Mouse (Mus musculus) lung, embryonic 16.5 days (tissue): ENCODE data around the gene Trim31. TPM values are rescaled to one million over a fixed set of nuclear protein-coding genes. Genes with fewer than 3 reads are reported as not detected.

Experiments used
- ATAC-seq: fragments of 200-750 bp; cut with Nextera tagmentation; 2 replicates; pipeline ENCODE4 v1.8.0; 2017; ENCODE audit warnings: low read depth, mild to moderate bottlenecking, moderate library complexity
- H3K27ac ChIP-seq: fragments of 300-500 bp; sonication (generic); 2 replicates; pipeline ENCODE4 v1.5.1; 2014; ENCODE audit warnings: mild to moderate bottlenecking, control low read depth, low read length
- H3K27me3 ChIP-seq: fragments of 300-500 bp; sonication (generic); 2 replicates; pipeline ENCODE4 v1.6.1; 2014; ENCODE audit warnings: low read depth, low read length, mixed read lengths; ENCODE audit not compliant: control insufficient read depth, insufficient read depth
- H3K36me3 ChIP-seq: fragments of 300-500 bp; sonication (generic); 2 replicates; pipeline ENCODE4 v1.6.1; 2014; ENCODE audit warnings: low read length; ENCODE audit not compliant: control insufficient read depth, insufficient read depth
- H3K4me1 ChIP-seq: fragments of 300-500 bp; sonication (generic); replicated peaks from 2 replicates; pipeline ENCODE4 v1.6.1; 2014; ENCODE audit warnings: low read length, mixed read lengths; ENCODE audit not compliant: control insufficient read depth, insufficient read depth
- H3K4me2 ChIP-seq: fragments of 300-500 bp; sonication (generic); 2 replicates; pipeline ENCODE4 v1.6.1; 2014; ENCODE audit warnings: low read depth, low read length, control low read depth
- H3K4me3 ChIP-seq: fragments of 300-500 bp; sonication (generic); 2 replicates; pipeline ENCODE4 v1.5.1; 2014; ENCODE audit warnings: mild to moderate bottlenecking, low read length, control low read depth
- H3K9ac ChIP-seq: fragments of 300-500 bp; sonication (generic); 2 replicates; pipeline ENCODE4 v1.6.1; 2014; ENCODE audit warnings: low read length, control low read depth
- H3K9me3 ChIP-seq: fragments of 300-500 bp; sonication (generic); 2 replicates; pipeline ENCODE4 v1.6.1; 2016; ENCODE audit warnings: low read length; ENCODE audit not compliant: control insufficient read depth
- WGBS: fragments of 180-500 bp; shearing (Covaris S2); extraction: QIAGEN DNeasy Blood & Tissue Kit; methylation state at CpG from one replicate; pipeline ENCODE4 v1.1.7; 2014; 5-methylcytosine and 5-hydroxymethylcytosine counted together
- polyA plus RNA-seq: library from polyadenylated mRNA; unstranded; fragments of >200 nt; fragmentation: Nextera tagmentation; extraction: Ambion mirVana; gene quantifications from 2 replicates; pipeline ENCODE4 v1.2.1, GENCODE M21; 2015

Gene Trim31
- polyA plus RNA-seq, 1 experiment from 2014 or later, result not detected

DNA sequence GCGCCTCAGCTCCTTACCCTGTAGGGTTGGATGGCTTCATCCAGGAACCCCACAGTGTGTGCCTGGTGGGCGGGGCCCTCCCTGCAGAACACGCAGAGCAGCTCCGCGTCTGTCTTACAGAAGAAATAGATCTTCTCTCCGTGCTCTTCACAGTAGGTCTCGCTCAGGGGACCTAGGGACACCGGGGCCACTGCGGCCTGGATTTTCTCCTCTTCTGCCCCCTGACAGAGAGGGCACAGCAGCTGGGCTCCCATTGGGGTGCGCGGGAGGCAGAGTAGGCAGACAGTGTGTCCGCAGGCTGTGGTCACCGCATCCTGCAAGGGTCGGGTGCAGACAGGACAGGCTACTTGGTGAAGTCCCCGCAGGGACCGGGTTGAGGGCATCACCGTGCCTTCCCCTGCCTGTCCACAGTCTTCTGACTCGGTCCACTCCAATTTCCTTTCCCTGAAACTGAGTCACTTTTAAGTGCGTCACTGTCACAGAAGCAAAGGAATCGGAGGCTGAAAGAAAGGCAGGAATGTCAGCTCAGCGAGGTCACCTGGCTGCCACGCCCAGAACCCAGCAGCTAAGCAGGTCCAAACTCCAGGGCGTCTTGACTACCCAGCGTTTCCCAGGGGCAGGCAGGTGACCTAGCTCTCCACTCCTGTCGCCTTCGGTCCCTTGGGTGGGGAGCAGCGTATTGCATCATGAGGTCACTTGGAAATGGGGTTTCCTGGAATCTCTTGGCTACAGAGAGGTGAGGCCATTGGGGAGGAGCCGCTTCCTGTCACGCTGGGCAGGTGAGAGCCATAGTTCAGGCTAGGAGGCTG is 31.0 kb upstream of the Trim31 start, which contains the start of gene Trim15:
Trim15 (minus strand) TSS at position 492 of the 809 bp plus-strand sequence.
- ATAC-seq, result no peak; the same call in 1 of the 2 replicates
- Histone ChIP-seq H3K4me2 (peak within 1 kb of the TSS; percentile 43), H3K27me3 (peaks cover 26% of the 10 kb centered on the region), H3K36me3 (no peaks in the 10 kb centered on the region), H3K4me1 (0 out of 2 replicates have a peak, but pooled peaks cover 2% of the 10 kb centered on the region), H3K4me3 (peak within 1 kb of the TSS; percentile 9), H3K9me3 (no peaks in the 10 kb centered on the region), H3K27ac (no peak within 1 kb of the TSS), H3K9ac (no peak within 1 kb of the TSS)
- WGBS, result 8% methylated on average over 29 of the region's 29 CpGs

DNA sequence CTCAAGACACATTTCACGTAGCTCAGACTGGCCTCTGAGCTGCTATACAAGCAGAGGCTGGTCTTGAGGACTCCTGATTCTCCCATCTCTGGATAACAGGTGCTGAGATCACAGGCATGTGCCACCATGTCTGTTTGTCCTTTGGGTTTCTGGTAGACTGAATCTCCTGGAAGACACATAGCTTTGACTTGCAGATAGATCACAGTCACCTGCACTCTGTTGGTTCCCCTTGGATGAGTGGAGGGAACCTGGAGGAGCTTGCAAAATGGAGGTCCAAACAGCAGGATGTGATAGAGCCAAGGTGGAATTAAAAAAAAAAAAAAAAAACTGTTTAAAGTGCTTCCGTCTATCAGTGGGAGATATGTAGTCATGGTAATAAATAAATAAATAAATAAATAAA is 29.1 kb upstream of the Trim31 start:
- H3K9ac ChIP-seq, result no peak overlapping the region
- H3K4me1 ChIP-seq, result 0 out of 2 replicates have a peak, but pooled peaks cover 2% of the 10 kb centered on the region
- H3K36me3 ChIP-seq, result no peaks in the 10 kb centered on the region
- H3K27me3 ChIP-seq, result peaks cover 26% of the 10 kb centered on the region
- H3K27ac ChIP-seq, result no peak overlapping the region
- H3K4me3 ChIP-seq, result no peak overlapping the region
- ATAC-seq, result no peak
- 65% methylated on average over 2 of the region's 2 CpGs for WGBS
- no peak overlapping the region for H3K4me2 ChIP-seq
- no peaks in the 10 kb centered on the region for H3K9me3 ChIP-seq

DNA sequence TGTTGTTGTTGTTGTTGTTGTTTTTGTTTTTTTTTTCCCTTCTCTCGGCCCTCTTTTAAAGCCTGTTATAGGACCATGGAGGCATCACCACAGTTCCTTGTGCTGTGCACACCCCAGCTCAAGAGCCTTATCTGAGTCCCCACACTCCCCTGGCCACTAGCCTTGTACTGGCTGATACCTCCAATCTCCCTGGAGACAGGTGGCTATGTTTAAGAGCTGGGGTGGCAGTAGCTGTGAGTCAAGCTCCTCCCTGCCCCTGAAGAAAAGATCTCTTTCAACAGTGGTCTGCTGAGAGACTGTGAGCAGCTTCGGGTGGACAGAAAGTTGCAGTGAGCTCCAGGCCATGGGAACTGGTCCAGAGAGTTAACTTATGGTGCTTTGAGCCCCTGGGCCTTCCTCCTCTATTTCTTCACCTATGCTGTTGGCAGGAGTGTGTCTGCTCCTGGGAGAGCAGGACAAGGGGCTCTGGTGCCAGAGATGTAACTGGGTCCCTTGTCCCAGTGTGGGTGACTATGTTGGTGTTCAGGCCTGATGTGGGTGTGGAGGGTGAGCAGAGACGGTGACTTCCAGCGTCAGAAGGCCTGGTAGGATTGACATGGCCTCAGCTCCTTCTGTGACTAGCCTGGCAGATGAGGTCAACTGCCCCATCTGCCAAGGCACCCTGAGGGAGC is 28.5 kb upstream of the Trim31 start, which contains the start of gene Trim10:
Trim10 (plus strand) TSS at position 291 of the 671 bp plus-strand sequence.
- no peak within 1 kb of the TSS; the same call in 1 of the 2 replicates for H3K4me3 ChIP-seq
- H3K9me3 ChIP-seq, result no peaks in the 10 kb centered on the region
- H3K4me2 ChIP-seq, result peak within 1 kb of the TSS; percentile 22; the same call in 1 of the 2 replicates
- H3K27ac ChIP-seq, result no peak within 1 kb of the TSS
- H3K9ac ChIP-seq, result peak within 1 kb of the TSS; percentile 39; the same call in 1 of the 2 replicates
- H3K36me3 ChIP-seq, result no peaks in the 10 kb centered on the region
- no peak for ATAC-seq
- 0 out of 2 replicates have a peak, but pooled peaks cover 2% of the 10 kb centered on the region for H3K4me1 ChIP-seq
- 67% methylated on average over 4 of the region's 4 CpGs for WGBS
- H3K27me3 ChIP-seq, result peaks cover 26% of the 10 kb centered on the region

DNA sequence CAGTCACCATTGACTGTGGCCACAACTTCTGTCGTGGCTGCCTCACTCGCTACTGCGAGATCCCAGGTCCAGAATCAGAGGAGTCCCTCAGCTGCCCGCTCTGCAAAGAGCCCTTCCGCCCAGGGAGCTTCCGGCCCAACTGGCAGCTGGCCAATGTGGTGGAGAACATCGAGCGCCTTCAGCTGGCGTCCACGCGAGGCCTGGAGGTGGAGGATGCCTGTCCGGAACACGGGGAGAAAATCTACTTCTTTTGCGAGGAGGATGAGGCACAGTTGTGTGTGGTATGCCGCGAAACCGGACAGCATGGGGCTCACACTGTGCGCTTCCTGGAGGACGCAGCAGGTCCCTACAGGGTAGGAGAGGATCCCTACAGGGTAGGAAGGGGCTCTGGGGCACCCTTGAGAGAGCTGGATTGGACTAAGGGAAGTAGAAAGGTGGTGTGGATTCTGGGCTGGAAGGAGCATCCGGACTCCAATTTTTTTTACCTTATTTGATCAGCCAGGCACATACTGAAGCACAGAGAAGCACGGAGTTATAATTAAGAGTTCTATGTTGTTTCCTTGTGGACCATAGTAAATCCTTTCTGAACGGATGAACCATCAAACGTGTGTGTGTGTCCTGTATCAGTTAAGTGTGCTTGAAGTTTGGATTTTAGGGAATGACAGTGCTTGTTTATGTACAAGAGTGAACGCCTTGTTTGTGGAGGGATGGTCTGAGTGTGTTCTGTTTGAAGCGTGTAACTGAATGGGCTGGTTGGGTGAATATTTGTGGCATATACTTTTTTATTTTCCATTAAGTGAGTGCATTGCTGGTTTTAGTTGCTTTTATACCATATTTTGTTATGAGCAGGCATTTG is 27.7 kb upstream of the Trim31 start:
- H3K9me3 ChIP-seq, result no peaks in the 10 kb centered on the region
- peaks cover 21% of the 10 kb centered on the region for H3K27me3 ChIP-seq
- ATAC-seq, result no peak
- peak overlapping the region; percentile 22; the same call in 1 of the 2 replicates for H3K4me2 ChIP-seq
- no peaks in the 10 kb centered on the region for H3K36me3 ChIP-seq
- H3K4me1 ChIP-seq, result peaks cover 2% of the 10 kb centered on the region; the same call in 1 of the 2 replicates
- H3K27ac ChIP-seq, result no peak overlapping the region
- no peak overlapping the region for H3K4me3 ChIP-seq
- peak overlapping the region; percentile 39; the same call in 1 of the 2 replicates for H3K9ac ChIP-seq
- WGBS, result 56% methylated on average over 25 of the region's 25 CpGs

DNA sequence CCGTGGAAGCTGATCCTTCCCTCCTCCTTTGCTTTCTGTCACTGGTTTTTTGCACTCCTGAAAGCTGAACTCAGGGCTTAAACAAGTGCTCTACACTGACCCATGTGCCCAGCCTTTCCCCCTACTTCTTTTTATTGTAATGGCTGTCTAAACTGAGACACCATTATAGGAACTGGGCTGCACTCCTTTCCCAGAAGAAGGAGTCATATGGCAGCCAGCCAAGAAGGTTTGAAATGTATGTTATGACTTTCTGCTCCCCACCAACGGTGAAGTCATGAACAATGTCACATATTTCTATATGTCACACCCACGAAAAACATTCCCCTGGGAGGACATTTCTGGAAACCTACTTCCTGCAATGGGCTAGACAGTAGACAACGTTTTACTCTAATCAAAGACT is 23.3 kb upstream of the Trim31 start:
- Histone ChIP-seq H3K9me3 (no peaks in the 10 kb centered on the region), H3K4me1 (no peaks in the 10 kb centered on the region; the same call in 1 of the 2 replicates), H3K4me3 (no peak overlapping the region), H3K27ac (no peak overlapping the region), H3K36me3 (no peaks in the 10 kb centered on the region), H3K27me3 (no peaks in the 10 kb centered on the region), H3K4me2 (no peak overlapping the region), H3K9ac (no peak overlapping the region)
- 27% methylated on average over 4 of the region's 4 CpGs for WGBS
- ATAC-seq, result no peak

DNA sequence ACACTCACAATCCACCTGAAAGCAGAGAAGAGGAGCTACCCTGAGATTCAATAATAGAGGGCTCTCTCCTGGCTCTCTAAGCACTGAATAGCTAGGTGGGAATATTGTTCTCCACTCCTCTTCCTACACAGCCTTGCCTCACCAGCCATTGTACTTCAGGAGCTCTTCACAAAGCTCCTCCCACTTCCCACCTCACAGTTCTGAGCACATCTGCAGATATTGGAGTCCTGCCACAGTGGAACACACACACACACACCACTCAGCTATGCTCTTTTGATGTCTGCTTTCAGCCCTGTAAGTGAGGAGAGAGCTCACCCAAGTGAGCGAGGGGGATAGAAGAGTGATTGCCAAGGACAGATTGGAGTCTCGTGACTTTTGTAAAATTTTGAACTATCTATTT is 14.6 kb upstream of the Trim31 start:
- no peak overlapping the region for H3K4me3 ChIP-seq
- no peak overlapping the region for H3K9ac ChIP-seq
- no peak overlapping the region for H3K27ac ChIP-seq
- peak; percentile 67; the same call in 1 of the 2 replicates for ATAC-seq
- no peaks in the 10 kb centered on the region for H3K9me3 ChIP-seq
- WGBS, result 21% methylated on average over 2 of the region's 2 CpGs
- no peak overlapping the region for H3K4me2 ChIP-seq
- no peaks in the 10 kb centered on the region for H3K36me3 ChIP-seq
- no peaks in the 10 kb centered on the region for H3K27me3 ChIP-seq
- no peaks in the 10 kb centered on the region for H3K4me1 ChIP-seq

DNA sequence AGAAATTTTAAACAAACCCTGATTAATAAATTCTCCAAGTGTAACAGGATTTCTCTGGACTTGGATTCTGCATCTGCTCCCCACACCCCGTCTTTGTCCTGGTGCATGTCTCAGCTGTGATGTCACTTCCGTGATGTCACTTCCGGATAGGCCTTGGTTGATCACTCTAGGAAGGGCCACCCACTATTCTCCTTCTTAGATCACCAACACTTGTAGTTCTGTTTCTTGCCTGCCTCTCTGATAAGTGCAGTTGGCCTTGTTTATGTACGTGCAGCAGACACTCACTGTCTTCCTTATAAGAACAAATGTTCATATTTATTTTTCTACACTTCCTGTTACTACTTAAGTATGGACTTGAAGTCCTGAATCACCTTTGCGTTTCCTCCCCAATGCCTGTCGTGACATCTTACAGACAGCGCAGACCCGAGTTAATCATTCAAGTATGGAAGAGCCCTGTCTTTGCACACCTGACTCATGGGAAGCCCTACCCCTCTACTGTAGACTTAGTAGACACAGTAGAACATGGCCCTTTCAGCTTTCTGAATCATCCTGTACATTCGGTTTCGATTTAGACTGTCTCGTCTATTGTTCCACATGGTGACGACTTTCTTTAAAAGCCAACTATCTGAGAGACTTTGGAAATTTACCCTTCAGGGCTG is 12.7 kb upstream of the Trim31 start:
- 83% methylated on average over 12 of the region's 12 CpGs for WGBS
- no peak overlapping the region for H3K4me2 ChIP-seq
- H3K4me1 ChIP-seq, result no peaks in the 10 kb centered on the region
- no peak overlapping the region for H3K9ac ChIP-seq
- H3K4me3 ChIP-seq, result no peak overlapping the region
- no peaks in the 10 kb centered on the region for H3K36me3 ChIP-seq
- no peak for ATAC-seq
- H3K27me3 ChIP-seq, result no peaks in the 10 kb centered on the region
- no peaks in the 10 kb centered on the region for H3K9me3 ChIP-seq
- H3K27ac ChIP-seq, result no peak overlapping the region

DNA sequence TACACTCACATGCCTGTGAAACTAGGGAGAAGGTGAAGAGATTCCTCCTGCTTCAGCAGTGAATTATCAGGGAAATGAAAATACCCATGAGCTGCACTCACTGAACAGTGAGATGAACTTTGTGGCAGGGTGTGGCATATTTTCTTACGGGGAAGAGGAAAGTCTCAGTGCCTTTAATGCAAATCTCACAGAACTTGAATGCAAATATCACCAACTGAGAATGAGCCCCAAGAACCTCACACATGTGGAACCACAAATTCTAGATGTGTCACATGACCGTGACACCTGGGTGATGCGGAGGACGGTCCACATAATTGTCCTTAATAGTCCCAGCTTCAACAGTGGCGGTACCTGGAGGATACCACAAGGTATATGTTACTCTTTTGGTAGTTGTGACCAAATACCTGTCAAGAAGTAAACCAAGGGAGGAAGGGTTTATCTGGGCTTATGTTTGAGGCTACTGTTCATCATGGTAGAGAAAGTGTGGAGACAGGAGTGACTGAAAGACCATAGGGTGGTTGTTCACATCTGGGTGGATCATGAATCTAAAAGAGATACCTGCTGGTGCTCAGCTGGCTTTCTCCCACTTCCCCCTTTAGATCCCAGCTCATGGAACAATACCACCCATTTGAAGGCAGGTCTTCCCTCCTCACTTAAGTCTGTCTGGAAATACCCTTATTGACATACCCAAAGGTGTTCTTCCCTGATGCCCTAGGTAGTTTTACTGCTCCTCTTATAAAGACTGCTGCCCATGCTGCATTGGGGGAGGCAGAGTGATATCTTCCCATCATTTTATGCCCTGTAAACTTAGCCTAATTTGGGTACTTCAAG is 7.6 kb upstream of the Trim31 start, which contains the start of gene Trim40:
Trim40 (minus strand) TSS at position 51 of the 831 bp plus-strand sequence.
- ATAC-seq, result no peak
- Histone ChIP-seq H3K4me1 (no peaks in the 10 kb centered on the region), H3K4me3 (no peak within 1 kb of the TSS), H3K9me3 (no peaks in the 10 kb centered on the region), H3K27me3 (no peaks in the 10 kb centered on the region), H3K27ac (no peak within 1 kb of the TSS), H3K4me2 (no peak within 1 kb of the TSS), H3K36me3 (no peaks in the 10 kb centered on the region), H3K9ac (no peak within 1 kb of the TSS)
- WGBS, result 81% methylated on average over 5 of the region's 5 CpGs
